Mouse (Mus musculus): ENCODE measurements around the gene Necap2. TPM values are rescaled to one million over a fixed set of nuclear protein-coding genes. Genes with fewer than 3 reads are reported as not detected.

Gene Necap2
- 150 TPM for polyA plus RNA-seq (2017; shearing (Covaris generic))

GRCm38 (mm10) chr4:141077681-141078509 is at the start of gene Necap2:
TSS of gene Necap2 (minus strand) at chr4:141078357.

GRCm38 (mm10) chr4:141088033-141088432 is 9.9 kb upstream of the Necap2 start, which contains the start of gene Spata21:
TSS of gene Spata21 (plus strand) at chr4:141088333.

GRCm38 (mm10) chr4:141060426-141061301 is 17.5 kb downstream of the Necap2 start, which contains the start of gene Crocc:
TSS of gene Crocc (minus strand) at chr4:141060550.

Other genes with a start within 250 kb of the Necap2 start
- 0.34 TPM for gene Padi1, start 232.6 kb downstream of the Necap2 start, polyA plus RNA-seq (2017; shearing (Covaris generic))
- 19.7 TPM for gene Padi2, start 172.0 kb downstream of the Necap2 start, polyA plus RNA-seq (2017; shearing (Covaris generic))
- gene Sdhb, start 117.2 kb downstream of the Necap2 start, polyA plus RNA-seq (2017; shearing (Covaris generic)), result 177 TPM
- gene Atp13a2, start 91.5 kb downstream of the Necap2 start, polyA plus RNA-seq (2017; shearing (Covaris generic)), result 33.3 TPM
- not detected for gene Mfap2, start 67.9 kb downstream of the Necap2 start, polyA plus RNA-seq (2017; shearing (Covaris generic))
- gene Crocc, start 17.8 kb downstream of the Necap2 start, polyA plus RNA-seq (2017; shearing (Covaris generic)), result 4.4 TPM
- 0.55 TPM for gene Spata21, start 10.0 kb upstream of the Necap2 start, polyA plus RNA-seq (2017; shearing (Covaris generic))
- gene Szrd1, start 61.4 kb upstream of the Necap2 start, polyA plus RNA-seq (2017; shearing (Covaris generic)), result 69.7 TPM
- 31.4 TPM for gene Fbxo42, start 69.6 kb upstream of the Necap2 start, polyA plus RNA-seq (2017; shearing (Covaris generic))
- 4.6 TPM for gene Rsg1, start 135.6 kb upstream of the Necap2 start, polyA plus RNA-seq (2017; shearing (Covaris generic))
- not detected for gene Arhgef19, start 161.1 kb upstream of the Necap2 start, polyA plus RNA-seq (2017; shearing (Covaris generic))
- gene Epha2, start 222.9 kb upstream of the Necap2 start, polyA plus RNA-seq (2017; shearing (Covaris generic)), result not detected